Mouse (Mus musculus): ENCODE data around the gene Ikzf4.

- no peak for TF ChIP-seq CTCF (conservative IDR thresholded peaks at IDR 0.05; ENCODE audit: low read length)
- TF ChIP-seq POU5F1 (IDR thresholded peaks at IDR 0.05; ENCODE audit: borderline replicate concordance, low read length) = no peak
- TF ChIP-seq NANOG (IDR thresholded peaks at IDR 0.05; ENCODE audit: borderline replicate concordance, low read length) = no peak
Observed at GRCm38 (mm10) chr10:128587697-128588096, 58.1 kb downstream of the Ikzf4 start.

Data from E14TG2a.4 (cell line).